Mouse (Mus musculus) gastrocnemius, postnatal 14 days (tissue): ENCODE data around the gene Nthl1. TPM values are rescaled to one million over a fixed set of nuclear protein-coding genes. Genes with fewer than 3 reads are reported as not detected.
A peak's percentile ranks its signal among the peaks of the same experiment; 100 is the strongest.
"Not testable (repeated sequence)": the region's sequence is repeated elsewhere in the genome, so short reads cannot be mapped to it uniquely, and the experiment has no call there.

Experiments
- DNase-seq: peaks from one replicate; pipeline ENCODE4 v3.0.0; 2021; ENCODE audit warnings: mixed read lengths
- intact Hi-C: fragments of 180-260 bp; cut with DNase I; formaldehyde crosslinking; loops from one replicate; pipeline ENCODE4 v1.15.1; 2025; ENCODE audit warnings: low total_unique reads
- total RNA-seq, 2 experiments: library from RNA; stranded (reverse); gene quantifications; 2 replicates each; pipeline ENCODE4 v1.2.3; 2021

The Nthl1 gene
- total RNA-seq, 2 experiments from 2014 or later = 2.2 to 3.6 TPM

DNA sequence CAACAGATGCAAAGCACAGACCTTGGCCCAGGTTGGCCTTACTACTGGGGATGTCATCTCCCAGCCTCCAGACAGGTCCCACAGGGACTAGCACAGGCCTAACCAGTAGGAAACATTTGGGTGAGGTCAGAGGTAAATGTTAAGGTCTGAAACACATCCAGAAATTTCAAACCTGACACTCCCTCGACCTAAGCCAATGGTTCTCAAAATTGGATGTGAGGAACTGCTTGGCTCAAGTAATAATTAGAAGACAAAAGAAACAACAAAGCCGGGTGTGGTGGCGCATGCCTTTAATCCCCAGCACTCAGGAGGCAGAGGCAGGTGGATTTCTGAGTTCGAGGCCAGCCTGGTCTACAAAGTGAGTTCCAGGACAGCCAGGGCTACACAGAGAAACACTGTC lies 13.9 kb downstream of the Nthl1 start:
- no peak for DNase-seq
- intact Hi-C loops = no loop called here

DNA sequence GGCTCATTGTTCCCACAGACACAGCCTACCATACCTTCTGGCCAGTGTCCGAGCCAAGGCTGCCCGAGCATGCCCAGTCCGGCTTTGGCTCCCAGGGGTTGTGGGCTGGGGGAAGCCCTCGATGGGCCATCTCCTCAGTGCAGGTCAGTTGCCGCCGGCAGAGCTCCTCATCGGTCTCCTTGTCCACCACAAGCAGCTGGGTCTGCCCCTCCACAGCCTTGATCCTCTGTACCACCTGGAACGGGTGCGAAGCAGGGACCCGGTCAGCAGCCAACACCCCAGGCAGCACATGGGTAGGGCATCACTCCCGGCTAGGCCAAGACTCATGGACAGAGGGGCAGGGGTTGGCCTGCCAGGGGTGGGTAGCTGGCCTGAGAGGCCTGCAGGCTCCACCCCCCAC lies 15.0 kb downstream of the Nthl1 start:
- DNase-seq = no peak
- intact Hi-C loops = no loop called here

DNA sequence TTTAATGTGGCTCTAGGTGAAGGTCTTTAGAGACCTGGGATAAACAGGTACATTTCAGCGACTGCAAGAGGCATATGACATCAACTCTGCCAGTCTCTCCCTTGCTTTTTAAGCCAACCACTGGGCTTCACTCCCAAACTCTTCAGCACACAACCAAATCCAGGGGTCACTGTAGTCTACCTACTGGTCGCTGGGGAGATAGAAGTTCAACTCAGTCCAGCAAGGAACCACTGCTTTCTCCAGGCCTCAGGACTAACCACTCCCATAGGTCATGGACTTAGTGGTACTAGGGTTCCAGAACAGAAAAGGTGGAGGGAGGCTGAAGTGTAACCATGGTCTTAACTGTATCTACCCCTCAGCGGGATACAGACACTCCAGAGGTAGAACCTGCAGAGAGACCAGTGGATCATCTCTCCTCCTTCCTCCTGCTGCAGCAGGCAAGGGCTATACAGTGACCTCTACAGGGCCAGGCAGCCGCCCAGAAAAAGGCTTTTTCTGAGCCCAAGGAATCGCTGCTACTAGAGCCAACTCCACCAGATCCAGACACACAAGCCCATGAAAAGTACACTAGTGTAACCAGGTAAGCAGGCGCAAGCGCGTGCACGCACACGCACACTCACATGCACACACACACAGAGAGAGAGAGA lies 16.4 kb downstream of the Nthl1 start:
- DNase-seq = no peak
- intact Hi-C loops = no loop called here

DNA sequence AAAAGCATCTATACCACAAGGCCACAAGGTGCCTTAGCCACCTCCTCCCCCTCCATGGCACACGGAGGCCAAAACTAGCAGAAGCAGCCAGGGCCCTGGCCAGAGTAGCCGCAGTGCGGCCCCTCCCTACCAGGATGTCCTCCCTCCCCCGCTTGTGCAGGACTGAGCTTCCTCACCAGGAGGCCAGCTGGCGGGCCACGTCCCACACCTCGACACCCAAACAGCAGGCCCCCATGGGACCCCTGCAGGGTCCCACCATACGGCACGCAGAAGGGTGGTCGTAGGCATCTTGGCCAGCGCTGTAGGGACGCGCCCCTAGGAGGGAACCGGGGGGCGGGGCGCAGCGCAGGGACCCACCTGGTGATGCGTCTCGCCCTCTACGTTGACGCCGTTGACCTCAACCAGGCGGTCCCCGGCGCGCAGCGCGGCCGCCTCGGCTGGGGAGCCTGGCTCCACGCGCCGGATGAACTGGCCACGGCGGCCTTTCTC lies 17.1 kb downstream of the Nthl1 start:
- no peak for DNase-seq
- intact Hi-C loops = loop anchor here (5.0 kb wide), 1 partner anchor 117 kb away; the partner anchor contains the start of gene Rab26

DNA sequence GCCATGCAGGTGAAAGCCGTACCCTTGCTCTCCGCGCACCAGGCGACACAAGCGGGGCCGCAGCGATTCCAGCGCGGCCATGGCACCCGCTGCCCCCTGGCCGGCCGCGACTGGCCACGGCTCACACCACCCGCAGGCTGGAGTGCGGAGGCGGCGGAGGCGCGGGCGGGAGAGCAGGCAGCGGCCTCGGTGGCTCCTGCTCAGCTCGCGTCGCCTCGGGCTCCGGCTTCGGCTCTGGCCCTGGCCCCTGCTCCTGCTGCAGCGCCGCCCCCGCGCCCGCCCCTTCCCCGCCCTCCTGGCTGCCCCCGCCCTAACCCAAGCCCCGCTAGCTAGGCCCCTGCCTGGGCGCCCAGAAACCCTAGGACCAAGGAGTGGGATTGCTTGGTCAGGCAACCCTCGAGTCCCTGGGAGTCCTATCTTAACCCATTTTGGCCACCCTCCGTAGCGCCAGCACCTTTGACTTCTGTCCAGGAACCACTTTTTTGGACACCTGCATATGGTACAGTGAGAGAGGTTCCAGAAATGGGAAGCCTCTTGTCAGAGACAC lies 17.7 kb downstream of the Nthl1 start, which contains the start of gene Slc9a3r2:
TSS of gene Slc9a3r2 (minus strand) at position 258 of the 547 bp plus-strand sequence.
- intact Hi-C loops = loop anchor here (5.0 kb wide), 1 partner anchor 118 kb away; the partner anchor contains the start of gene Rab26
- DNase-seq = peak; percentile 65

DNA sequence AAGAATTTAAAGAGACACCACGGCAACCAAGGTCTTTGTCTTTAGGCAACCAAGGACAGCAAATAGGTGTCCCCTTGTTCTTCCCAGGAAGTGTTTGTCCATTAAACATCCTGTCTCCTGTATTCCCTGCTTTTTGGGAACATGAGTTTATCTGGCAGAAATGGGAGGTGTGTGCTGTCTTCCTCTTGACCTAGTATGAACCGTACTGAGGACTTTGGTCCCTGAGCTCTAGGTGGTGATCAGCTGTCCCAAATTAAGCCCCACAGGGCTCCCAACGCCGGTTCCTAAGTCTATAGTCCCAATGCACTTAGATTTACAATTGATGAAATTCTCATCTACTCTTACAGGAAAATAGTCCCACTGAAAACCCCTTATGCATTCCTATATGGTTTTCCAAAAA lies 18.3 kb downstream of the Nthl1 start:
- no peak for DNase-seq
- intact Hi-C loops = loop anchor here (5.0 kb wide), 1 partner anchor 118 kb away; the partner anchor contains the start of gene Rab26

DNA sequence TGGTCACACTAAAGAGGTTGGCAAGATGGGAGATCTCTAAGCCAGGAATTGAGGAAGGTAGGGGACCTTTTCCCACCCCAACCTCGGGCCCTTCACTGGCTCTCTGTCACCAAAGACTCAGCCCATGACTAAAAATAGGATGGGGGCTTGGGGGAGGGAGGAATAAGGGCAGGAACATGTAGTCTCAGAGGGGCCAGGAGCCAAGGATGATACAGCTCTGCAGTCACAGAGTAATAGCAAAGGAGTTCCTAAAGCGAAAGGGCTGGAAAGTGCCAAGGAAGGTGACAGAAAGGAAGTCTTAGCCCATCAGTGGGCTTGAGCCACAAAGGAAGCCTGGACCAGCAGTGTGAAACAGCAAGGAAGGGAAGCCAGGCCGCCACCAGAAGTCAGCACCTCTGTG lies 19.4 kb downstream of the Nthl1 start:
- intact Hi-C loops = loop anchor here (5.0 kb wide), 1 partner anchor 120 kb away; the partner anchor contains the start of gene Rab26
- DNase-seq = no peak

DNA sequence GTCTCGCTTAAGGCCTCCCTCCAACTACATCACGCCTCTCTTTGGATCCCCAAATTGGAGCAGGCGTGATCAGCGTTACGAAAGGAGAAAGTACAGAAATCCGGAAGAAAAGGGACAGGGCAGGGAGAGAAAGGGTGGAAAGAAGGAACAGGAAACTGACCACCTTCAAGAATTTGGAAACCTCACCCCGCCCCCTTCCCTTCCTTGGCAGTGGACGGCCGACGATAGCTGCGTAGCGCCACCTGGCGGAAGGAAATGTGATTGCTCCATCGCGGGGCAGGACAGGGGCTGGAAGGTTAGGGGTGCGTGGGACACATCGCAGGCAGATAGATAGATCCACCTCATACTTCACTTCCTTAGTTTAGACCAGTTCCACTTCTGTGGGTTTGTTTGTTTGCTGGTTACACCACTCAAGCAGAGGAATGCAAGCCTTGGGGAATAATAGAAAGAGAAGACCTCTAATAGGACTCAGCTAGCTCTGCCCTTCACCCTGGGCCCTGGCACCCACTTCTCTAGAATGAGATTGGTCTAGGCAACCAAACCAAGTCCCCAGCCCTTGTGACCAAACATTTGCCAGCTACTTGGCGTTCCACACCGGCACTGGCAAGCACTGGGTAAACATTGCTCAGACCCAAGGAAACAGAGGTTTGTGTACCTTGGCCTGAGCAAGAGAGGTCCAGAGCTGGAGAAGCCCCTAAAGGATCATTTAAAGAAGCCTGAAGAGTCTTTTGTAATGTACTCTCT lies 21.7 kb downstream of the Nthl1 start:
- peak; percentile 78 for DNase-seq
- intact Hi-C loops = loop anchor here (5.0 kb wide), 1 partner anchor 122 kb away; the partner anchor contains the start of gene Rab26

DNA sequence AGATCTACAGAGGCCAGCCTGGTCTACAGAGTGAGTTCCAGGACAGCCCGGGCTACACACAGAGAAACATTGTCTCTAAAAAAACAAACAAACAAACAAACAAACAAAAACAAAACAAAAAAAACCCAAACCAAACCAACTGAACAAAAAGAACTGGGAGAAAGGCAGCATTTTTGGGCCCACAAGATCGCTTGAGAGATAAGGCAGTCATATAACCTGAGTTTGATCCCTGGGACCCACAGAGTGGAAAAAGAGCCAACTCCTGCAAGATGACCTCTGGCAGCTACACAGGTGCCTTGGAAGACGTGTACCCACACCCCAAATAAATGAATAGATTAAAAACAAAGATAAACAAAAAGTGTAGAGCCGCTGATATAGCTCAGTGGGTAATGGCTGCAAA lies 22.5 kb downstream of the Nthl1 start:
- intact Hi-C loops = loop anchor here (5.0 kb wide), 1 partner anchor 123 kb away; the partner anchor contains the start of gene Rab26
- no peak for DNase-seq

DNA sequence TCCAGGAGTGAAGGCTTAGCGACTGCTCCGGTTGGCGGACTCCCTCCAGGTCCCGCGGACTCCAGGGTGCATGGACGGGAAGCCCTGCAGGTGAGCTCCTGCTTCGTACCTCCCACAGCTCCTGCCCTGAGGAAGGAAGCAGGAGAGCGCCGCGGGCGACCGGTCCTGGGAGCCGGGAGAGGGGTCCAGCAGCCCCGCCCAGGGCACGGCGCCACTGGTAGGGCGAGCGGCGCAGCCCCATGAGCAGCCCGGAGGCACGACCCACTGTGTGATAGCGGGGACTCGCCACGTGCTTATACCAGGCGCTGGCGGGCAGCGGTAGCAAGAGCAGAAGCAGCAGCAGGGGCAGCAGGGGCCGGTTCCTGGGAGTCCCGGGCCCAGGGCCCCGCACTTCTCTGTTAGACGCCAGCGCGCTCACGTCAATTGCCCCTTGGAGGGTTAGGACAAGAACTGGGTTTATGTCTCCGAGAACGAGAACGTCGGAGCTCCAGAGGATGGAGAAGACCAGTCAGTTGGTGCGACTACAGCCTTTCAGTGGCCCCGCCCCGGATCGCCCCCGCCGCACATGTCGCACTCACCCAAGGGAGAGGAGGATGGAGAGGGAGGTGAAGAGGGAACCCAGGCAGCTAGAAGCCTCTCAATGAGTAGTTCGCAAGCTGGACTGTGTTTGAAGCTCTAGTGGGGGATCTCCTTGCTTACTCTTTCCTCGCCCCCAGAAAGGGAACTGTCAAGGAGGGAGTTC lies 25.7 kb downstream of the Nthl1 start, which contains the start of gene Npw:
TSS of gene Npw (minus strand) at position 441 of the 742 bp plus-strand sequence.
- intact Hi-C loops = no loop called here
- no peak for DNase-seq

DNA sequence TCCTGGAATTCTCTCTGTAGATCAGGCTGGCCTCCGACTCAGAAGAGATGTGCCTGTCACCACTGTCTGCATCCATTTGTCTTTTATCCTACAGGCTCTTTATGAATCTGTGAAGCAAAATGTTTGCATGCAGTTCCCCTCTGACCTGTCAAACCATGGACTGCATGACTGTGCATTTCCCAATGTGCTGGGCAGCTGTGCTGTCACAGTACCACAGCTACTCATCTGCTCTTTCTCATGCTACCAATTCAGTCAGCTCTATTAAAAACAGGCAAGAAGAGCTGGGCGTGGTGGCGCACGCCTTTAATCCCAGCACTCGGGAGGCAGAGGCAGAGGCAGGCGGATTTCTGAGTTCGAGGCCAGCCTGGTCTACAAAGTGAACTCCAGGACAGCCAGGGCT lies 34.5 kb downstream of the Nthl1 start:
- intact Hi-C loops, DNase-seq: not testable (repeated sequence)

DNA sequence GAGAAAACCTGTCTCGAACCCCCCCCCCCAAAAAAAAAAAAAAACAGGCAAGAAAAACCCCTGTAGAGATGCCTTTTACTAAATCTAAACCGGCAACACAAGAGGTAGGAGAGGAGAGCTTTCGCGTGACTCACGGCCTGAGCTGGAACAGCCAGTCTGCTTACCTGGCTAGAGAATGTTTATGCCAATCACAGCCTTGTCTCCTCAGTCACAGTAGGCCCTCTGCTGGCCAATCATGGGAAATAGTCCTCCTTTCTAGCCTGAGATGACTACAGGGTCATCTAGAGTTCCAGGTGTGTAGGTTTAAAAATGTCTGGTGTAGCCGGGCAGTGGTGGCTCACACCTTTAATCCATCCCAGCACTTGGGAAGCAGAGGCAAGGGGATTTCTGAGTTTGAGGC lies 34.9 kb downstream of the Nthl1 start:
- no peak for DNase-seq
- intact Hi-C loops = no loop called here

DNA sequence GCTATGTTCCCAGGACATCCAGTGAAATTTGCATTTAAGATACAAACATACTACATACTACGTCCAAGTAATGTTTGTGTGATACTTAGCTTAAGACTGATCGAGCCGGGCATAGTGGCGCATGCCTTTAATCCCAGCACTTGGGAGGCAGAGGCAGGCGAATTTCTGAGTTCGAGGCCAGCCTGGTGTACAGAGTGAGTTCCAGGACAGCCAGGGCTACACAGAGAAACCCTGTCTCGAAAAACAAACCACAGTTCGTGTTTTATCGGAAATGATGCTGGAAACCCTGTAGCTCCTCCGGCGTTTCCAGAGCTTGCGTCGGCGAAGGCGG lies 36.7 kb downstream of the Nthl1 start:
- DNase-seq, intact Hi-C loops: not testable (repeated sequence)

DNA sequence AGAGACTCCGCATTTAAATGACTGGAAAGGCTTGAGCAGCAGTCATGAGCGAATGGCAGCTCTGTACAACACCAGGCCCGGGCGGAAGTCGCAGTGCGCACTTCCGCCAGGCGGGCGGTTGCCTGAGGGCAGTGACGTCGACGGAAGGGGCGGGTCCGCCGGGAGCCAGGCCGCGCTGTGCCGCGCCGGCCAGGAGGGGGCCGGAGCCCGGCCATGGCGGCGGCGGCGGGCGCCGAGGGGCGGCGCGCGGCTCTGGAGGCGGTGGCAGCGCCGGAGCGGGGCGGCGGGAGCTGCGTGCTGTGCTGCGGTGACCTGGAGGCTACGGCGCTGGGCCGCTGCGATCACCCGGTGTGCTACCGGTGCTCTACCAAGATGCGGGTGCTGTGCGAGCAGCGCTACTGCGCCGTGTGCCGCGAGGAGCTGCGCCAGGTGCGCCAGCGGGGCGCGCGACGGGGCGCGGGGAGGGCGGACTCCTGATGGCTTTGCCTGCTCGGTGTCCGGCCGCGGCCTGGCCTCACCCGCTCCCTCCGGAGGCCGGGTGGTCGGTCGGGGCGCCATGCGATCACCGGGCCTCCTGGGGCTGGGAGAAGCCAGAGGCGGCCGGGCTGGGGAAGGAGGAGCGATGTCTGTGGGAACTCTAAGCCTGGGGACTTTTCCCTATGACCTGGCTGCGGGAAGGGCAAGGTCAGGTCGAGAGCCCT lies 37.2 kb downstream of the Nthl1 start, which contains the start of gene Zfp598:
TSS of gene Zfp598 (plus strand) at position 143 of the 701 bp plus-strand sequence.
- intact Hi-C loops = no loop called here

DNA sequence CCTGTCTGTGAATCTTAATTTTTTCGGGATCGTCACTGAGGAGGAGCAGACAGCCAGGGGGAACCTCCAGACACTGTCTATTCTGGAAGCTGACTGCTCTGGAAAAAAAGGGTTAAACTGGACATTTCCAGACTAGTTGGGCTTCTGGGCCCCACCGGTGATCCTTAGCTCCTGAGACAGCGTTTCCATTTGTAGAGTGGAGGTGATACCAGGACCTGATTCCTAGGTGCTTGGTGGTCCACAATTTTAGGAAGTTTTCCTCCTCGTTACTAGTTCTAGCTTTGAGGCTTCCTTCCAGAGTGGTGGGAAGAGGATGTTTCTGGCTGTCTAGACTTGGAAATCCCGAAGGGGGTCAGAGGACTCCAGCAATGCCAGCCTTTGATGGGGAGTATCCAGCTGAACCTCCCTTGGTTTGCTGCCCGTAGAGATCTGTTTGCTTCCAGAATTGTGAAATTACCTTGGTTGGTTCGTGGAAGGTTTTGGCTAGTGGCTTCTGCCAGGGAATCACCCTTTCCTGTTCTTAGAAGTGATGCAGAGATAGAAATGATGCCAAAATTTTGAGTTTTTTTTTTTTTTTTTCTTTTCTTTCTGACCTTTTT lies 37.9 kb downstream of the Nthl1 start:
- DNase-seq = no peak
- intact Hi-C loops = no loop called here

More for the DNA sequence above, 37.2 kb downstream of the Nthl1 start, which contains the start of gene Zfp598:
- DNase-seq = peak; percentile 97

DNA sequence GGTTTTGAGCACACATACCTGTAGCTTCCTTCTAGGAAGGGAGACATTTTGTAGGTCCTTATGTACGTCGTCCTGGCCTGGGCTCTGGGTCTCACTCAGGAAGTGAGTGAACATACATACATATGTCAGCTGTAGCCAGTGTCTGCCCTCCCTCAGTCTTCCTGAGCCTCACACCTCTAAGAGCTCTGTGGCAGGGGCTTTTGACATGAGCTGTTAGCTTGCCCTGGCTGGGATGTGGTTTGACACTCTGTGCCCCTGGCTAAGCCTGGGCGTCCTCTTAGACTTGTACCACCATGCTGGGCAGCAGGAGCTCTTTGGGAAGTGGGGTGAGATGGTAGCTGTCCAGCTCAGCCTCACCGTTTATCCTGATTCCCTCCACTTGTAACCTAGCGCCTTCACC lies 38.9 kb downstream of the Nthl1 start:
- intact Hi-C loops = no loop called here
- DNase-seq = no peak

DNA sequence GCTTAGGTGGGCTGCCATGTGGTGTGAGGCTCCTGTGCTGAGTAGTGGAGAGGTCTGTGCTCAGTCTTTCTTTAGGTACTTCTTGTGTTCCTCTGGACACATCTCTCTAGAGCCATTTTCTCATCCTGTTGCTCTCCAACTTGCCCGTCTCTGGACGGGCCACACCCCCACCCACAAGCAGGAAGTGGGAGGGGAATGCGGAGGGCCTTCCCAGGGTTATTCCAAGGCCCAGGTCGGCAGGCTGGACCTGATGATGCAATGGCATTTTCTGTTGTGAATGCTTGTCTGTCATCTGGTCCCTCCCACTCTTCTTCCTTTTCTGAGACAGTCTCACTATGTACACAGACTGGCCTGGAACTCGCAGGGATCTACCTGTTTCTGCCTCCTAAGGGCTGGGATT lies 39.7 kb downstream of the Nthl1 start:
- peak; percentile 48 for DNase-seq
- intact Hi-C loops = no loop called here

DNA sequence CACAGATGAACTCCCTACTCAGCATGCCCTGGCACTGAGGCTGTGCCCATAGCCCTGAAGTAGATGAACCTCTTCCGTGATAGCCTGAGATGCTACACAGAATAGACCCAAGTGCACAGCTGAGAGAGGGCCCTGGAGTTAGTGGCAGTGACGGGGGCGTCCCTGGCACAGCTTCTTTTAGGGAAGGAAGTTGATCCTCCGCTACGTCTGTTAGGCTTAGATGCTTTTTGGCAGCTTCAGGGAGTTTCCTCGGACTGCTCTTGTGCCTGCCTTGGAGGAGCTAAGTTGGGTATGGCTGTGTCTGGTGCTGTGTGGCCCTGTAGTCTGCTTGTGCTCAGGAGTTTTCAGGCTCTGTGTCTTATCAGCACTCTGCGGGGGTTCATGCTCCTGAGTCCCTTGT lies 41.8 kb downstream of the Nthl1 start:
- intact Hi-C loops = no loop called here
- DNase-seq = no peak
